Comparison of ENCODE assay signal across 13 mouse cellular contexts in genomic region chr1:185441703-185442472, GRCm38 (mm10). TPM values are rescaled to one million over a fixed set of nuclear protein-coding genes. Genes with fewer than 3 reads are reported as not detected.
A peak's percentile ranks its signal among the peaks of the same experiment; 100 is the strongest.
DNase-seq lines count a peak whose midpoint lies in the region; ATAC-seq and TF ChIP-seq lines count a peak whose summit lies in the region.
"Had no signal": no experiment of that assay in that cellular context is flagged by ENCODE, and none has a peak within 500 bp of the region (broad histone marks: within the 10 kb centered on the region; RNA-seq: fewer than 3 reads in every experiment).

No protein-coding gene starts in this region.

- peak overlapping the region; percentile 83 for H3K27ac ChIP-seq in forebrain, embryonic 16.5 days (ENCODE audit: low read length)
- H3K27ac ChIP-seq in midbrain, postnatal 0 days (ENCODE audit: low read depth, low read length), result no peak overlapping the region; the same call in 1 of the 2 replicates
- no peak overlapping the region for H3K27ac ChIP-seq in heart, adult 2 months
- H3K27ac ChIP-seq: embryonic facial prominence, embryonic 12.5 days had no signal

- no peaks in the 10 kb centered on the region for H3K79me2 ChIP-seq in heart, adult 2 months (replicated peaks; ENCODE audit: control insufficient read depth, insufficient read depth, low read length)

- no peaks in the 10 kb centered on the region for H3K9me3 ChIP-seq in forebrain, embryonic 16.5 days (ENCODE audit: control insufficient read depth, low read length)
- H3K9me3 ChIP-seq in midbrain, postnatal 0 days (ENCODE audit: low read length), result no peaks in the 10 kb centered on the region
- H3K9me3 ChIP-seq: embryonic facial prominence, embryonic 12.5 days had no signal

- intact Hi-C loops in heart, postnatal 25 days (cut with DNase I), result no loop called here
- intact Hi-C loops in heart, adult 2 months (cut with DNase I), result no loop called here

- WGBS in forebrain, embryonic 16.5 days, result 24% methylated on average over 18 of the region's 18 CpGs
- WGBS in midbrain, postnatal 0 days, result 59% methylated on average over 18 of the region's 18 CpGs
- 68% methylated on average over 18 of the region's 18 CpGs for WGBS in heart, adult 2 months

- no peak for TF ChIP-seq POLR2A in heart, adult 2 months (IDR thresholded peaks at IDR 0.05; ENCODE audit: insufficient read depth, low read depth, low read length)

- no peaks in the 10 kb centered on the region for H3K36me3 ChIP-seq in forebrain, embryonic 16.5 days (ENCODE audit: control insufficient read depth, insufficient read depth)
- H3K36me3 ChIP-seq in midbrain, postnatal 0 days (ENCODE audit: insufficient read depth, low read length), result no peaks in the 10 kb centered on the region
- no peaks in the 10 kb centered on the region for H3K36me3 ChIP-seq in heart, adult 2 months (ENCODE audit: control insufficient read depth, insufficient read depth, low read length)
- H3K36me3 ChIP-seq: embryonic facial prominence, embryonic 12.5 days had no signal

- 0 out of 2 replicates have a peak overlapping the region, but pooled peaks have one; percentile 11 for H3K9ac ChIP-seq in forebrain, embryonic 16.5 days (replicated peaks; ENCODE audit: low read depth, low read length)
- no peak overlapping the region for H3K9ac ChIP-seq in midbrain, postnatal 0 days (replicated peaks; ENCODE audit: low read length, poor library complexity, severe bottlenecking)
- no peak overlapping the region for H3K9ac ChIP-seq in heart, adult 2 months (ENCODE audit: low read depth, low read length)
- H3K9ac ChIP-seq: embryonic facial prominence, embryonic 12.5 days had no signal

- peak; percentile 77 for ATAC-seq in forebrain, embryonic 16.5 days
- 0 out of 2 replicates have a peak, but pooled peaks have one; percentile 49 for ATAC-seq in midbrain, postnatal 0 days (ENCODE audit: low FRiP score)
- ATAC-seq: Patski had no signal

- TF ChIP-seq EP300 in heart, adult 2 months (IDR thresholded peaks at IDR 0.05; ENCODE audit: insufficient read depth, low read depth, low read length), result no peak

- 0 out of 2 replicates have a peak overlapping the region, but pooled peaks have one; percentile 14 for H3K4me3 ChIP-seq in forebrain, embryonic 16.5 days (replicated peaks; ENCODE audit: low read length)
- no peak overlapping the region for H3K4me3 ChIP-seq in midbrain, postnatal 0 days (ENCODE audit: low read depth, low read length)
- H3K4me3 ChIP-seq in heart, adult 2 months, result no peak overlapping the region
- H3K4me3 ChIP-seq: embryonic facial prominence, embryonic 12.5 days had no signal

- peak overlapping the region; percentile 21 for H3K4me2 ChIP-seq in forebrain, embryonic 16.5 days (ENCODE audit: low read length)
- H3K4me2 ChIP-seq in midbrain, postnatal 0 days (ENCODE audit: low read depth, low read length, poor library complexity, severe bottlenecking), result no peak overlapping the region
- H3K4me2 ChIP-seq: embryonic facial prominence, embryonic 12.5 days had no signal

- peak; percentile 23 to 61 for DNase-seq in layer of hippocampus, postnatal 14 days (ENCODE audit: low spot score in 2 of 2)
- DNase-seq in layer of hippocampus, adult 9-10 months (ENCODE audit: low spot score), result no peak
- DNase-seq in cerebellum, adult 8-10 months, result peak; percentile 57
- DNase-seq in midbrain, postnatal 0 days (ENCODE audit: low spot score), result peak; percentile 87
- DNase-seq in heart, postnatal 25 days (ENCODE audit: low spot score), result no peak
- no peak for DNase-seq in lung, postnatal 10 days
- DNase-seq in heart, adult 2 months, result no peak
- DNase-seq: right cerebral cortex, adult 18-20 months had no signal

- no peak for TF ChIP-seq CTCF in midbrain, postnatal 0 days (IDR thresholded peaks at IDR 0.05)
- TF ChIP-seq CTCF in heart, adult 2 months (IDR thresholded peaks at IDR 0.05), result no peak

- peaks cover 42% of the 10 kb centered on the region for H3K4me1 ChIP-seq in forebrain, embryonic 16.5 days (replicated peaks; ENCODE audit: control insufficient read depth, insufficient read depth, low read length)
- H3K4me1 ChIP-seq in midbrain, postnatal 0 days (ENCODE audit: insufficient read depth, low read length), result 0 out of 2 replicates have a peak, but pooled peaks cover 2% of the 10 kb centered on the region
- no peaks in the 10 kb centered on the region for H3K4me1 ChIP-seq in heart, adult 2 months (ENCODE audit: control insufficient read depth, insufficient read depth, low read length)
- H3K4me1 ChIP-seq: embryonic facial prominence, embryonic 12.5 days had no signal

- H3K27me3 ChIP-seq in forebrain, embryonic 16.5 days (replicated peaks; ENCODE audit: control insufficient read depth, insufficient read depth, low read length), result no peaks in the 10 kb centered on the region
- no peaks in the 10 kb centered on the region for H3K27me3 ChIP-seq in midbrain, postnatal 0 days (ENCODE audit: insufficient read depth, low read length)
- no peaks in the 10 kb centered on the region; the same call in 1 of the 2 replicates for H3K27me3 ChIP-seq in heart, adult 2 months (ENCODE audit: control insufficient read depth, insufficient read depth, low read length)
- H3K27me3 ChIP-seq: embryonic facial prominence, embryonic 12.5 days; Patski had no signal

RNA-seq across cellular contexts. Expression of gene Slc30a10, which starts 12.8 kb away (rescaled TPM):
- total RNA-seq in layer of hippocampus, postnatal 14 days (2021), result 10 to 100 TPM; 14.2 to 14.7 TPM
- polyA plus RNA-seq in forebrain, embryonic 16.5 days (2015; fragmentation: Nextera tagmentation; extraction: Ambion mirVana), result 10.3 and 10.7 TPM in 2 replicates
- total RNA-seq in midbrain, postnatal 0 days (2014; rRNA removed), result 19.1 and 21.9 TPM in 2 replicates
- 6.6 and 6.8 TPM in 2 replicates for polyA plus RNA-seq in midbrain, postnatal 0 days (2015; fragmentation: Nextera tagmentation; extraction: Ambion mirVana)
- not detected for total RNA-seq in heart, postnatal 25 days (2021)
- not detected for total RNA-seq in heart, adult 2 months (2021)
- polyA plus RNA-seq in heart, adult 2 months (2012; rRNA removed), result 0.03 TPM in 1 of 2 replicates, not detected in the other
- total RNA-seq: gastrocnemius, adult 8-10 months had no signal
- polyA plus RNA-seq: Patski; testis, adult 2 months had no signal

Comparison
In these comparisons a context has a peak if more than half of its experiments do, and no peak if none do; other contexts are left out.
1. DNase-seq: peak in layer of hippocampus, postnatal 14 days (2 of 2), cerebellum, adult 8-10 months (single experiment) and midbrain, postnatal 0 days (single experiment); none in layer of hippocampus, adult 9-10 months (single experiment), heart, postnatal 25 days (single experiment), lung, postnatal 10 days (single experiment) and heart, adult 2 months (0 of 2).
2. RNA of gene Slc30a10, which starts 12.8 kb away (total RNA-seq): 19.1 to 21.9 TPM in midbrain, postnatal 0 days and 14.2 to 14.7 TPM in layer of hippocampus, postnatal 14 days; not detected in heart, adult 2 months and not detected in heart, postnatal 25 days; every median in the first group is over 10 times any median in the second.